Mouse (Mus musculus): Measurements from ENCODE around the gene Napepld. TPM values are rescaled to one million over a fixed set of nuclear protein-coding genes. Genes with fewer than 3 reads are reported as not detected.
"Not testable (repeated sequence)": the region's sequence is repeated elsewhere in the genome, so short reads cannot be mapped to it uniquely, and the experiment has no call there.

The Napepld gene
- polyA plus RNA-seq, 1 experiment from 2014 or later: 3.7 TPM

- Histone ChIP-seq H3K4me3 (no peak overlapping the region), H3K27ac (no peak overlapping the region), H3K9me3 (no peaks in the 10 kb centered on the region), H3K27me3 (ENCODE audit: insufficient read depth, poor library complexity, severe bottlenecking) (no peaks in the 10 kb centered on the region), H3K36me3 (peaks cover 64% of the 10 kb centered on the region), H3K4me1 (peaks cover 13% of the 10 kb centered on the region; the same call in 1 of the 2 replicates)
- no peak for DNase-seq (ENCODE audit: low spot score)
- WGBS: 79% methylated on average over 2 of the region's 2 CpGs
Observed at GRCm38 (mm10) chr5:21650736-21651135, 50.5 kb downstream of the Napepld start.

GRCm38 (mm10) chr5:21646133-21646491 lies 55.1 kb downstream of the Napepld start:
- Histone ChIP-seq H3K4me1 (peaks cover 18% of the 10 kb centered on the region; the same call in 1 of the 2 replicates), H3K27me3 (ENCODE audit: insufficient read depth, poor library complexity, severe bottlenecking) (peaks cover 4% of the 10 kb centered on the region; the same call in 1 of the 2 replicates), H3K9me3 (no peaks in the 10 kb centered on the region), H3K4me3 (peak overlapping the region; percentile 75), H3K36me3 (peaks cover 31% of the 10 kb centered on the region), H3K27ac (peak overlapping the region; percentile 86)
- no peak for DNase-seq (ENCODE audit: low spot score)
- WGBS: under 1% methylated on average over 25 of the region's 25 CpGs

GRCm38 (mm10) chr5:21645439-21646132 lies 55.6 kb downstream of the Napepld start, which contains the start of the genes Fbxl13 and Armc10:
Gene Fbxl13 (minus strand): TSS chr5:21645634.
Gene Armc10 (plus strand): TSS chr5:21645813.
- Histone ChIP-seq H3K4me3 (peak within 1 kb of the TSS; percentile 75), H3K36me3 (peaks cover 26% of the 10 kb centered on the region), H3K4me1 (peaks cover 18% of the 10 kb centered on the region; the same call in 1 of the 2 replicates), H3K27ac (peak within 1 kb of the TSS; percentile 86), H3K27me3 (ENCODE audit: insufficient read depth, poor library complexity, severe bottlenecking) (peaks cover 4% of the 10 kb centered on the region; the same call in 1 of the 2 replicates), H3K9me3 (no peaks in the 10 kb centered on the region)
- DNase-seq (ENCODE audit: low spot score): peak; percentile 96
- WGBS: 1% methylated on average over 38 of the region's 40 CpGs

- peaks cover 18% of the 10 kb centered on the region; the same call in 1 of the 2 replicates for H3K4me1 ChIP-seq
- no peak overlapping the region for H3K27ac ChIP-seq
- H3K36me3 ChIP-seq: peaks cover 20% of the 10 kb centered on the region
- no peaks in the 10 kb centered on the region for H3K9me3 ChIP-seq
- peak overlapping the region; percentile 75 for H3K4me3 ChIP-seq
- DNase-seq (ENCODE audit: low spot score): peak; percentile 70
- WGBS: 12% methylated on average over 14 of the region's 14 CpGs
- H3K27me3 ChIP-seq (ENCODE audit: insufficient read depth, poor library complexity, severe bottlenecking): peaks cover 4% of the 10 kb centered on the region; the same call in 1 of the 2 replicates
Observed at GRCm38 (mm10) chr5:21644891-21645438, 56.2 kb downstream of the Napepld start.

- H3K27me3 ChIP-seq (ENCODE audit: insufficient read depth, poor library complexity, severe bottlenecking): peaks cover 4% of the 10 kb centered on the region; the same call in 1 of the 2 replicates
- H3K9me3 ChIP-seq: no peaks in the 10 kb centered on the region
- 44% methylated on average over 1 of the region's 1 CpGs for WGBS
Observed at GRCm38 (mm10) chr5:21643606-21644005, 57.6 kb downstream of the Napepld start.

GRCm38 (mm10) chr5:21640961-21641360 lies 60.2 kb downstream of the Napepld start:
- H3K27ac ChIP-seq: no peak overlapping the region
- peaks cover 5% of the 10 kb centered on the region; the same call in 1 of the 2 replicates for H3K4me1 ChIP-seq
- DNase-seq (ENCODE audit: low spot score): no peak
- no peak overlapping the region for H3K4me3 ChIP-seq
- H3K9me3 ChIP-seq: no peaks in the 10 kb centered on the region
- 7% methylated on average over 1 of the region's 1 CpGs for WGBS
- no peaks in the 10 kb centered on the region for H3K36me3 ChIP-seq
- H3K27me3 ChIP-seq (ENCODE audit: insufficient read depth, poor library complexity, severe bottlenecking): peaks cover 8% of the 10 kb centered on the region

More at GRCm38 (mm10) chr5:21643606-21644005, 57.6 kb downstream of the Napepld start:
- H3K4me3 ChIP-seq: no peak overlapping the region
- DNase-seq (ENCODE audit: low spot score): peak; percentile 38
- H3K4me1 ChIP-seq: peaks cover 18% of the 10 kb centered on the region; the same call in 1 of the 2 replicates
- H3K27ac ChIP-seq: no peak overlapping the region
- H3K36me3 ChIP-seq: peaks cover 6% of the 10 kb centered on the region; the same call in 1 of the 2 replicates

- Histone ChIP-seq H3K36me3 (no peaks in the 10 kb centered on the region), H3K4me1 (no peaks in the 10 kb centered on the region), H3K9me3 (no peaks in the 10 kb centered on the region; the same call in 1 of the 2 replicates), H3K4me3 (no peak overlapping the region), H3K27me3 (ENCODE audit: insufficient read depth, poor library complexity, severe bottlenecking) (no peaks in the 10 kb centered on the region), H3K27ac (no peak overlapping the region)
- no peak for DNase-seq (ENCODE audit: low spot score)
Observed at GRCm38 (mm10) chr5:21625916-21626315, 75.3 kb downstream of the Napepld start.

- 65% methylated on average over 3 of the region's 3 CpGs for WGBS
- H3K9me3 ChIP-seq: no peaks in the 10 kb centered on the region
- no peaks in the 10 kb centered on the region for H3K36me3 ChIP-seq
Observed at GRCm38 (mm10) chr5:21616450-21617009, 84.7 kb downstream of the Napepld start.

GRCm38 (mm10) chr5:21614299-21614698 lies 86.9 kb downstream of the Napepld start:
- H3K27me3 ChIP-seq (ENCODE audit: insufficient read depth, poor library complexity, severe bottlenecking); H3K9me3 ChIP-seq; H3K4me3 ChIP-seq; H3K36me3 ChIP-seq; DNase-seq (ENCODE audit: low spot score); H3K27ac ChIP-seq; H3K4me1 ChIP-seq: not testable (repeated sequence)
- WGBS: 92% methylated on average over 11 of the region's 11 CpGs

More at GRCm38 (mm10) chr5:21616450-21617009, 84.7 kb downstream of the Napepld start:
- no peak overlapping the region for H3K27ac ChIP-seq
- H3K4me1 ChIP-seq: no peaks in the 10 kb centered on the region
- no peak for DNase-seq (ENCODE audit: low spot score)
- H3K27me3 ChIP-seq (ENCODE audit: insufficient read depth, poor library complexity, severe bottlenecking): no peaks in the 10 kb centered on the region
- H3K4me3 ChIP-seq: no peak overlapping the region

Other genes starting within 250 kb of the Napepld start
- 3.0 and 9.9 TPM in 2 replicates for gene Lrrc17, start 157.8 kb downstream of the Napepld start, polyA plus RNA-seq (2016; fragmentation: Nextera tagmentation; extraction: Ambion mirVana)
- gene Fbxl13, start 55.8 kb downstream of the Napepld start, polyA plus RNA-seq (2016; fragmentation: Nextera tagmentation; extraction: Ambion mirVana): 0.22 and 0.26 TPM in 2 replicates
- 23.0 and 32.8 TPM in 2 replicates for gene Armc10, start 55.6 kb downstream of the Napepld start, polyA plus RNA-seq (2016; fragmentation: Nextera tagmentation; extraction: Ambion mirVana)
- 100 and 115 TPM in 2 replicates for gene Pmpcb, start 35.7 kb upstream of the Napepld start, polyA plus RNA-seq (2016; fragmentation: Nextera tagmentation; extraction: Ambion mirVana)
- gene Dnajc2, start 83.9 kb upstream of the Napepld start, polyA plus RNA-seq (2016; fragmentation: Nextera tagmentation; extraction: Ambion mirVana): 63.2 and 82.9 TPM in 2 replicates
- 197 and 226 TPM in 2 replicates for gene Psmc2, start 83.9 kb upstream of the Napepld start, polyA plus RNA-seq (2016; fragmentation: Nextera tagmentation; extraction: Ambion mirVana)
- gene Slc26a5, start 164.2 kb upstream of the Napepld start, polyA plus RNA-seq (2016; fragmentation: Nextera tagmentation; extraction: Ambion mirVana): 0.06 TPM in 1 of 2 replicates, not detected in the other

Measured in heart, embryonic 10.5 days (tissue).